ENCODE assay signal across 14 mouse cellular contexts in the genomic region with DNA sequence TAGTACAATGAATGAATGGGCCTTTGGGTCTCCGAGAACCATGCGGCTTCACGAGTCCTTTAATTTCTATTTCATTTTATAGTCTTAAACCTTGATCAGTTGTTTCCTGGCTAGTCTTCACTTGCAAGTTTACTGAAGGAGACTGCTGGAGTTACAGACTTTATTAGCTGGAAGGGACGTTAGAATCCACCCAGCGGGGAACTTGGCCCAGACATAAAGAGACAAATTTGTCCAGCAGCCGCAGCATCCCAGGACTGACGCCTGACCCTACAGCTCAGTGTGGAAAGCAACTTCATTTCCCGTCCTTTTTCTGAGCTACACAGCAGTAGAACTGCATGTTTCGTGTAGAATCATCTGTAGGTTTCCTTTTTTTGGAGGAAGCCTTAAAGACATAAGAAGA. TPM values are rescaled to one million over a fixed set of nuclear protein-coding genes. Genes with fewer than 3 reads are reported as not detected.
DNase-seq lines count a peak whose midpoint lies in the region; ATAC-seq and TF ChIP-seq lines count a peak whose summit lies in the region.
"Had no signal": no experiment of that assay in that cellular context is flagged by ENCODE, and none has a peak within 500 bp of the region (broad histone marks: within the 10 kb centered on the region; RNA-seq: fewer than 3 reads in every experiment).

No protein-coding gene starts in this region.

- no peak for TF ChIP-seq EP300 in liver, postnatal 0 days (IDR thresholded peaks at IDR 0.05; ENCODE audit: low read depth)

- no peak for TF ChIP-seq CTCF in lung, embryonic 14.5 days (IDR thresholded peaks at IDR 0.05; ENCODE audit: low read depth)
- TF ChIP-seq CTCF in liver, postnatal 0 days (IDR thresholded peaks at IDR 0.05; ENCODE audit: low read depth): no peak

- H3K27me3 ChIP-seq in lung, embryonic 14.5 days (ENCODE audit: insufficient read depth, low read length): no peaks in the 10 kb centered on the region
- peaks cover 5% of the 10 kb centered on the region; the same call in 1 of the 2 replicates for H3K27me3 ChIP-seq in liver, postnatal 0 days (ENCODE audit: insufficient read depth, low read length)
- H3K27me3 ChIP-seq: intestine, embryonic 15.5 days had no signal

- no peaks in the 10 kb centered on the region for H3K36me3 ChIP-seq in lung, embryonic 14.5 days (ENCODE audit: insufficient read depth)
- peaks cover 6% of the 10 kb centered on the region for H3K36me3 ChIP-seq in liver, postnatal 0 days (replicated peaks; ENCODE audit: insufficient read depth, low read length)
- H3K36me3 ChIP-seq: intestine, embryonic 15.5 days had no signal

- 61% methylated on average over 9 of the region's 9 CpGs for WGBS in lung, embryonic 14.5 days
- WGBS in liver, postnatal 0 days (ENCODE audit: insufficient replicate concordance): 76% methylated on average over 9 of the region's 9 CpGs

- no peak overlapping the region for H3K9ac ChIP-seq in lung, embryonic 14.5 days
- no peak overlapping the region for H3K9ac ChIP-seq in liver, postnatal 0 days (replicated peaks)
- H3K9ac ChIP-seq: intestine, embryonic 15.5 days had no signal

- H3K4me1 ChIP-seq in lung, embryonic 14.5 days (ENCODE audit: insufficient read depth): peaks cover 3% of the 10 kb centered on the region; the same call in 1 of the 2 replicates
- peaks cover 43% of the 10 kb centered on the region for H3K4me1 ChIP-seq in liver, postnatal 0 days (ENCODE audit: insufficient read depth)

- no peaks in the 10 kb centered on the region for H3K9me3 ChIP-seq in lung, embryonic 14.5 days (ENCODE audit: low read depth, low read length)
- H3K9me3 ChIP-seq in liver, postnatal 0 days (ENCODE audit: low read length): no peaks in the 10 kb centered on the region
- H3K9me3 ChIP-seq: intestine, embryonic 15.5 days had no signal

- DNase-seq in cerebellum, postnatal 10 days: peak; percentile 56 to 76
- no peak for DNase-seq in cerebellum, adult 18-20 months
- DNase-seq in lung, embryonic 14.5 days: peak; percentile 36
- DNase-seq in lung, postnatal 36 days: no peak
- DNase-seq in liver, postnatal 0 days: no peak
- DNase-seq in yolk sac, embryonic 10.5 days (ENCODE audit: low spot score): no peak
- no peak for DNase-seq in heart, adult 9 months (ENCODE audit: low spot score in 2 of 2)
- DNase-seq: heart, adult 2 months; lung, postnatal 10 days; thymus, adult 18-20 months had no signal

- H3K4me3 ChIP-seq in lung, embryonic 14.5 days (ENCODE audit: low read depth, low read length): no peak overlapping the region
- no peak overlapping the region; the same call in 1 of the 2 replicates for H3K4me3 ChIP-seq in liver, postnatal 0 days (ENCODE audit: low read depth, low read length)
- H3K4me3 ChIP-seq: heart, adult 2 months; left cerebral cortex, adult 2 months had no signal

- H3K4me2 ChIP-seq in lung, embryonic 14.5 days: no peak overlapping the region
- peak overlapping the region; percentile 97 for H3K4me2 ChIP-seq in liver, postnatal 0 days (ENCODE audit: low read depth, low read length)

- no peak for ATAC-seq in lung, embryonic 14.5 days (ENCODE audit: insufficient read depth)
- no peak for ATAC-seq in liver, postnatal 0 days
- no peak for ATAC-seq in inflammation-experienced regulatory T-cells, adult 6 months
- ATAC-seq: activated CD4-positive, CD25-positive, alpha-beta regulatory T cell, adult 4 months; intestine, embryonic 15.5 days had no signal

- H3K27ac ChIP-seq in lung, embryonic 14.5 days (ENCODE audit: low read depth): no peak overlapping the region
- H3K27ac ChIP-seq in liver, postnatal 0 days (ENCODE audit: low read depth): peak overlapping the region; percentile 81
- H3K27ac ChIP-seq: intestine, embryonic 15.5 days; left cerebral cortex, adult 2 months had no signal

RNA-seq across cellular contexts. Expression of a gene that starts 3.2 kb away (rescaled TPM):
- 14.2 and 14.3 TPM in 2 replicates for polyA plus RNA-seq in lung, embryonic 14.5 days (2014; fragmentation: Nextera tagmentation; extraction: Ambion mirVana)
- polyA plus RNA-seq in liver, postnatal 0 days (2015; fragmentation: Nextera tagmentation; extraction: Ambion mirVana): 13.7 and 14.0 TPM in 2 replicates
- polyA plus RNA-seq in inflammation-experienced regulatory T-cells, adult 6 months (2017; shearing (Covaris generic)): 100 to 1,000 TPM in 1 of 3 experiments, 10 to 100 TPM in 2; 87.6 to 120 (median 95.0) TPM

Comparison
In these comparisons a context has a peak if more than half of its experiments do, and no peak if none do; other contexts are left out.
1. DNase-seq: peak in cerebellum, postnatal 10 days (2 of 2) and lung, embryonic 14.5 days (single experiment); none in cerebellum, adult 18-20 months (0 of 2), lung, postnatal 36 days (single experiment), liver, postnatal 0 days (single experiment), yolk sac, embryonic 10.5 days (single experiment) and heart, adult 9 months (0 of 2).